Mouse (Mus musculus) kidney, postnatal 0 days (tissue): Measurements from ENCODE around the gene 4930469K13Rik. TPM values are rescaled to one million over a fixed set of nuclear protein-coding genes. Genes with fewer than 3 reads are reported as not detected.
"Not testable (repeated sequence)": the region's sequence is repeated elsewhere in the genome, so short reads cannot be mapped to it uniquely, and the experiment has no call there.

Experiments used
- ATAC-seq: fragments of 200-750 bp; cut with Nextera tagmentation; replicated peaks from 2 replicates; pipeline ENCODE4 v1.8.0; 2017; ENCODE audit warnings: low read depth, moderate number of reproducible peaks, moderate TSS enrichment, moderate library complexity; ENCODE audit not compliant: low FRiP score
- DNase-seq: peaks from one replicate; pipeline ENCODE4 v3.0.0-alpha.2; 2016; ENCODE audit warnings: low spot score
- H3K27ac ChIP-seq: fragments of 300-500 bp; sonication (generic); 2 replicates; pipeline ENCODE4 v1.5.1; 2014; ENCODE audit warnings: mild to moderate bottlenecking
- H3K27me3 ChIP-seq: fragments of 300-500 bp; sonication (generic); 2 replicates; pipeline ENCODE4 v1.6.1; 2014; ENCODE audit warnings: low read length, mixed read lengths; ENCODE audit not compliant: insufficient read depth
- H3K36me3 ChIP-seq: fragments of 300-500 bp; sonication (generic); 2 replicates; pipeline ENCODE4 v1.6.1; 2014; ENCODE audit warnings: low read length, mixed read lengths; ENCODE audit not compliant: insufficient read depth
- H3K4me1 ChIP-seq: fragments of 300-500 bp; sonication (generic); replicated peaks from 2 replicates; pipeline ENCODE4 v1.6.1; 2014; ENCODE audit warnings: antibody characterized with exemption, low read length, mixed read lengths; ENCODE audit not compliant: insufficient read depth
- H3K4me2 ChIP-seq: fragments of 300-500 bp; sonication (generic); 2 replicates; pipeline ENCODE4 v1.6.1; 2014; ENCODE audit warnings: mild to moderate bottlenecking, low read length, moderate library complexity, mixed read lengths
- H3K4me3 ChIP-seq: fragments of 300-500 bp; sonication (generic); replicated peaks from 2 replicates; pipeline ENCODE4 v1.5.1; 2014; ENCODE audit warnings: low read depth, low read length
- H3K9ac ChIP-seq: fragments of 300-500 bp; sonication (generic); 2 replicates; pipeline ENCODE4 v1.6.1; 2014; ENCODE audit warnings: low read depth, low read length
- H3K9me3 ChIP-seq: fragments of 300-500 bp; sonication (generic); replicated peaks from 2 replicates; pipeline ENCODE4 v1.6.1; 2016; ENCODE audit warnings: low read length, inconsistent platforms, mixed read lengths
- CTCF ChIP-seq: IDR thresholded peaks from 2 replicates; pipeline ENCODE4 v1.5.1; 2016; ENCODE audit warnings: antibody characterized with exemption, low read depth, mild to moderate bottlenecking, moderate library complexity
- WGBS: fragments of 180-500 bp; shearing (Covaris S2); extraction: QIAGEN DNeasy Blood & Tissue Kit; methylation state at CpG from one replicate; pipeline ENCODE4 v1.1.7; 2014; 5-methylcytosine and 5-hydroxymethylcytosine counted together
- polyA plus RNA-seq: library from polyadenylated mRNA; unstranded; fragments of >200 nt; fragmentation: Nextera tagmentation; extraction: Ambion mirVana; gene quantifications from 2 replicates; pipeline ENCODE4 v1.2.1, GENCODE M21; 2015

4930469K13Rik gene
- polyA plus RNA-seq: not detected in 2 replicates

DNA sequence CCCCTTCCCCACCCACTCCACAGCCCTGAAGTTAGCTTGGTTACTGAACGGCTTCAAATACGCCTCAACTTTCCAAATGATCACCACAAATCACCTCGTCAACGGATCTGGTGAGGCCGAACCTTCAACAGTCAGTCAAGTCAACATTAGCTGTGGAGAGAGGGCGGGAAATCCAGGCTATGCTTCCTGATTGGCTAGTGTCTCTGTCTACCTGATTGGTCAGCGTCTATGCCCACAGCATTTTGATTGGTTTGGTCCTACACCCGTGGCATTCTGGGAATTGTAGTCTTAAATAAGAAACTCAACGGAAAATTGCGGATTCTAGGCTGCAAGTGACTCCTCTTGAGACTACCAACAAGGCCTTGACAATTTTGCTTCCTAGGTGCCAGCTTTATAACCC, at the start of gene 4930469K13Rik:
4930469K13Rik (minus strand) TSS at position 133 of the 400 bp plus-strand sequence.
- no peak within 1 kb of the TSS for H3K4me2 ChIP-seq
- no peaks in the 10 kb centered on the region for H3K4me1 ChIP-seq
- no peak for TF ChIP-seq CTCF
- ATAC-seq: no peak
- H3K27me3 ChIP-seq: no peaks in the 10 kb centered on the region
- H3K36me3 ChIP-seq: no peaks in the 10 kb centered on the region
- no peak within 1 kb of the TSS for H3K4me3 ChIP-seq
- DNase-seq: peak; percentile 23
- no peak within 1 kb of the TSS for H3K27ac ChIP-seq
- H3K9me3 ChIP-seq: no peaks in the 10 kb centered on the region
- 87% methylated on average over 10 of the region's 10 CpGs for WGBS
- no peak within 1 kb of the TSS for H3K9ac ChIP-seq

DNA sequence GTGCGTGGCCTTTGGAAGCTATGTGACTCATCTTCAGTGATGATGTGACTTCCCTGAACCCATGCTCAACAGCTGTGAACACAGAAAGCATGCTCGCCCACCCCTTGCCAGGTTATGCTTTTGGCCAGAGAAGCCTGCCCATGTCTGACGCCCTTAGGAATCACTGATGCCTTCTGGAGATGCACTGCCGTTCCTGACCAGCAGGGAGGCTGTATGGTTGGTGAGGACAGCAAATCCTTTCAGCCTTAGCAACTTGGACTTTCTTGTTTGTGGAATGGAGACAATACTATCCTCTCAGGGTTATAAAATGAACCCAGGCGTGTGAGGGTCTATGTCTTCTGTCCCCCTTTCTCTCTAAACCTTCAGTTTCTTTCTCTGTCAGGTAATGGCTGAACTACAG, 48.6 kb upstream of the 4930469K13Rik start:
- Histone ChIP-seq H3K9me3 (no peaks in the 10 kb centered on the region), H3K4me1 (no peaks in the 10 kb centered on the region), H3K27me3 (no peaks in the 10 kb centered on the region), H3K9ac (no peak overlapping the region), H3K4me2 (no peak overlapping the region), H3K4me3 (no peak overlapping the region), H3K27ac (no peak overlapping the region), H3K36me3 (no peaks in the 10 kb centered on the region)
- 77% methylated on average over 5 of the region's 5 CpGs for WGBS
- no peak for DNase-seq
- ATAC-seq: no peak
- TF ChIP-seq CTCF: peak; percentile 45

DNA sequence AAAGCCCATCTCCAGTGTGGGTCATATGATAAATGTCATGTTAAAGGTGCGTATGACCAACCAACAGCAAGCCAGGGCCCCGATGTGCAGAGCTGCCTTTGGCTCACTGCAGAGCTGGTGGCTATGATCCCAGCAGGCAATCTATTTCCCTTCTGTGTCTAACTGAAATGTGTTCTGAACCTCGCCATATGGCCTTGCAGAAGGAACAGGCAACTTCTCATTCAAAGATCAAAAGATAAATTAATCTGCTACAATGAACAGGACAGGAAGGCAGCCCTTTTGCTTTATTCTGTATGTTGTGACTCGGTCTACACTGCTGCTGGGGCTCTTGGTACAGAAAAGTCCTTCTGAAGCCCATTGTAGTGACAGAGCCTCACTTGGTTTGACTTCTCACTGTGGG, 46.1 kb upstream of the 4930469K13Rik start:
- Histone ChIP-seq H3K4me1 (no peaks in the 10 kb centered on the region), H3K9ac (no peak overlapping the region), H3K27me3 (no peaks in the 10 kb centered on the region), H3K9me3 (no peaks in the 10 kb centered on the region), H3K36me3 (no peaks in the 10 kb centered on the region), H3K4me2 (no peak overlapping the region), H3K27ac (no peak overlapping the region), H3K4me3 (no peak overlapping the region)
- no peak for TF ChIP-seq CTCF
- DNase-seq: no peak
- no peak for ATAC-seq
- 76% methylated on average over 4 of the region's 4 CpGs for WGBS

DNA sequence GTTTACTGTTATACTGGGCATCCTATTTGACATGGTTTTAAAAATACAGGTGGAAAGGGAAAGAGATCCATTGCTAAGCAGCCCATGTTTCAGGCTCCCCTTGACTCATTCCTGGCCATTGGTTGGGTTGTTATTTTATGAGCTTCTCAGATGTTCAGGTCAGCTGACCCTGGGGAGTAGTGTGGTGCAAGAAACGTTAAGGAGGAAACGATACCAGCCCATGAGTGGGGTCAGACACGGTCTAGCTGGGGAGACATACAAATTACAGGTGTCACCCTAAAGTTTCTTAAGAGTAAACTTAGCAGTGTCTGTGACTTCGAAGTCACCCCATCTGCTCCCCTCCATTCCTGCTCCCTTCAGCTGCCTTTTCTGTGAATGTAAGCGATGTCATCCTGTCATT, 45.6 kb upstream of the 4930469K13Rik start:
- H3K9ac ChIP-seq: no peak overlapping the region
- TF ChIP-seq CTCF: no peak
- 50% methylated on average over 5 of the region's 5 CpGs for WGBS
- H3K27me3 ChIP-seq: no peaks in the 10 kb centered on the region
- no peak overlapping the region for H3K4me3 ChIP-seq
- no peak overlapping the region for H3K4me2 ChIP-seq
- no peaks in the 10 kb centered on the region for H3K9me3 ChIP-seq
- DNase-seq (no peak), ATAC-seq (no peak)
- no peak overlapping the region for H3K27ac ChIP-seq
- no peaks in the 10 kb centered on the region for H3K36me3 ChIP-seq
- H3K4me1 ChIP-seq: no peaks in the 10 kb centered on the region

DNA sequence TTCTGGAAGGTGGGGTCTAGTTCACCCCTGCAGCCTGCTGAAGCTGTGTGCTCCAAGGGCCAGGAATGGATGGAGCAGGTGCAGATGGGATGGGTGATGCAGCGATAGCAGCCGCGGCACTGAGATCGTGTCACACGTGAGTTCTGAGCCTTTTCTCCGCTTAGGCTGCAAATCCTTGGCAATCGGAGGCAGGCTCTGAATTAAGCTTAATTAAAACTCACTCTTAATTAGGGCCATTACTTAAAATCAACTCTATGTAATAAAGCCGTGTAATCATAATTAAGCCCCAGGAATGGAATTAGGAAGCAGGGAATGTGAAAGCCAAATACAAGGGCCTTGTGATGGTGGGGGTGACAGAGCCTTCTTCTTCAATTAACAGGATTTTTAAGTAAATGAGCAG, 40.9 kb upstream of the 4930469K13Rik start:
- no peak overlapping the region for H3K9ac ChIP-seq
- DNase-seq (no peak), ATAC-seq (no peak)
- no peak overlapping the region for H3K4me2 ChIP-seq
- no peak overlapping the region for H3K4me3 ChIP-seq
- H3K36me3 ChIP-seq: no peaks in the 10 kb centered on the region
- H3K27ac ChIP-seq: no peak overlapping the region
- TF ChIP-seq CTCF: no peak
- H3K4me1 ChIP-seq: no peaks in the 10 kb centered on the region
- WGBS: 92% methylated on average over 8 of the region's 8 CpGs
- no peaks in the 10 kb centered on the region for H3K27me3 ChIP-seq
- no peaks in the 10 kb centered on the region for H3K9me3 ChIP-seq

DNA sequence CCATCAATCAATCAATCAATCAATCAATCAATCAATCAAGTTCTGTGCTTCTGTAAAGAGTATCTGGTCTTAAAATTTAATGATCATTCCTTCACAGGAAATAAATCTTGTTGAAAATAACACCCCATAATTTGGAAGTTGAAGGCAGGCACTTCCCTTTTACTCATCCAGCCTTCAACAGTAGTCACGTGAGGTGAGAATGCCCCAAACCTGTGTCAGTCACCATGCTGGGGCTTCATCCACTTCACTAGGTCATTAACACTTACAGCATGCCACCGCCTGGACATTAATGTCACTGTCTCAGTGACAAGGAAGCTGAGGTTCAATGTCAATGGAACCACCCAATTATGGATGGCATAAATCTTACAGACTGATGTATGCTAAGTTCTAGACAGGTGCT, 30.1 kb upstream of the 4930469K13Rik start:
- no peaks in the 10 kb centered on the region for H3K4me1 ChIP-seq
- H3K27ac ChIP-seq: no peak overlapping the region
- WGBS: 71% methylated on average over 2 of the region's 2 CpGs
- DNase-seq: no peak
- no peak for ATAC-seq
- no peak for TF ChIP-seq CTCF
- H3K4me2 ChIP-seq: no peak overlapping the region
- no peak overlapping the region for H3K4me3 ChIP-seq
- no peak overlapping the region for H3K9ac ChIP-seq
- H3K27me3 ChIP-seq: no peaks in the 10 kb centered on the region
- no peaks in the 10 kb centered on the region for H3K36me3 ChIP-seq
- H3K9me3 ChIP-seq: no peaks in the 10 kb centered on the region

DNA sequence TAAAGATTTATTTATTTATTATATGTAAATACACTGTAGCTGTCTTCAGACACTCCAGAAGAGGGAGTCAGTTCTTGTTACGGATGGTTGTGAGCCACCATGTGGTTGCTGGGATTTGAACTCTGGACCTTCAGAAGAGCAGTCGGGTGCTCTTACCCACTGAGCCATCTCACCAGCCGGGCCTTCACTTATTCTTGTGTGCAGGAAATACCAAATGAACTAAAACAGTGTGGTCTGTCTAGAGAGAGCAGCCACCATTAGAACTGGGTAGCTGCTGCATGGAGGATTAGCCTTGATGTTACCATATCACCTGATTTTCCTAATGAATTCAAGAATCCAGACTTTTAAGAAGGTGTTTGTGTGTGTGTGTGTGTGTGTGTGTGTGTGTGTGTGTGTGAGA, 27.4 kb upstream of the 4930469K13Rik start:
- not testable (repeated sequence) for H3K27ac ChIP-seq, H3K36me3 ChIP-seq, H3K9me3 ChIP-seq, DNase-seq, H3K27me3 ChIP-seq, H3K4me2 ChIP-seq, H3K9ac ChIP-seq, H3K4me1 ChIP-seq, ATAC-seq, H3K4me3 ChIP-seq
- 73% methylated on average over 3 of the region's 3 CpGs for whole genome bisulfite sequencing
